Mouse (Mus musculus) ES-Bruce4 (cell line): ENCODE measurements around the gene Rbpj.

Experiments
- CTCF ChIP-seq: IDR thresholded peaks from one replicate; pipeline ENCODE4 v1.8.1; 2011; ENCODE audit warnings: low read depth, low read length
- EP300 ChIP-seq: IDR thresholded peaks from 2 replicates; pipeline ENCODE4 v1.6.1; 2011; ENCODE audit warnings: low read depth, low read length; ENCODE audit not compliant: insufficient read depth
- POLR2A ChIP-seq: IDR thresholded peaks from one replicate; pipeline ENCODE4 v1.8.1; 2011; ENCODE audit warnings: low read length; ENCODE audit not compliant: insufficient read depth

GRCm38 (mm10) chr5:53525305-53526069 is 59.5 kb downstream of the Rbpj start:
- TF ChIP-seq POLR2A (no peak), CTCF (no peak), EP300 (no peak)
